Mouse (Mus musculus) gastrocnemius, postnatal 36 days (tissue): Measurements from ENCODE around the gene Tor1b. TPM values are rescaled to one million over a fixed set of nuclear protein-coding genes. Genes with fewer than 3 reads are reported as not detected.
"Not testable (repeated sequence)": the region's sequence is repeated elsewhere in the genome, so short reads cannot be mapped to it uniquely, and the experiment has no call there.

Experiments used
- DNase-seq, 2 experiments: peaks; one replicate each; pipeline ENCODE4 v3.0.0; 2022
- intact Hi-C: fragments of 180-260 bp; cut with DNase I; formaldehyde crosslinking; loops from one replicate; pipeline ENCODE4 v1.15.1; 2025
- total RNA-seq, 2 experiments: library from RNA; stranded (reverse); gene quantifications; 2 replicates each; pipeline ENCODE4 v1.2.3; 2021

Tor1b gene
- total RNA-seq, 2 experiments from 2014 or later: 19.0 to 22.7 TPM

DNA sequence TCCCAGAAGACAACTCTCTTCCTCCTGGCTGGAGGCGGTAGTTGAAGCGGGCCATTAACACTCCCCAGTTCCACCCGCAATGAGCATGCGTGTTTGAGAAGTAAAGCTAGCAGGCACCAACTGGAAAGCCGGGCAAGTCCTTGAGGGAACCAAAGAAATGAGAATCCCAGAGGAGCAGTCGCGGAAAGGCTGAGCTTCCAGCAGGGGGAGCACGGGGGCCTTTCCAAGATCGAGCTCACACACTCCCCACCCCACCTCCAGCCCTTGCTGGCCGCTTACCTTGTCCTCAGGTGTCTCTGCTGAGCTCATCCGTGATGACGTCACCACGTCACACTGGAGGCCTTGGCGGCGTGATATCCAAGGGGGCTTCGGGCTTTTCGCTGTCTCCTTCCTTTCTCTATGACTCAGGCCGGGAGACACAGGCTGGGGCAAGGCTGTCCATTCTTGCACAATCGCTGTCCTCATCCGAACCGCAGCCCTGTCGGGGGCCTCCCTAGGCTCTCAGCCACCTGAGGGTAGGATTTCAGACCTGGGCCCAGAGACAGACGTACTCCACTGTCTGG lies 23.2 kb upstream of the Tor1b start, which contains the start of gene Ptges:
Gene Ptges, minus strand, starts transcription at position 381 of the 563 bp plus-strand sequence.
- intact Hi-C loops: loop anchor here (2.0 to 5.0 kb wide), 3 partner anchors 39 to 492 kb away; no protein-coding TSS in a partner anchor
- peak; percentile 57 to 74 for DNase-seq

DNA sequence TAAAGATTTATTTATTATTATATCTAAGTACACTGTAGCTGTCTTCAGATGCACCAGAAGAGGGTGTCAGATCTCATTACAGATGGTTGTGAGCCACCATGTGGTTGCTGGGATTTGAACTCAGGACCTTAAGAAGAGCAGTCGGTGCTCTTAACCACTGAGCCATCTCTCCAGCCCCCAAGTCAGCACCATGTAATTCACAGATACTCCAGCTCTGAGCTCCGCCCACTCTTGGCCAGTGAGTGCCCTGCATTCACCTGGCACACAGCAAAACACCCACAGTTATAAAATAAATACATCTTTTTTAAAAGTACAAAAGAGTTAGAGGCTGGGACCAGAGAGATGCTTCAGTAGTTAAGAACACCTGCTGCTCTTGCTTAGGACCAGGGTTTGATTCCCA lies 21.9 kb upstream of the Tor1b start:
- not testable (repeated sequence) for DNase-seq
- intact Hi-C loops: loop anchor here (5.0 kb wide), 2 partner anchors 104 to 494 kb away; no protein-coding TSS in a partner anchor

DNA sequence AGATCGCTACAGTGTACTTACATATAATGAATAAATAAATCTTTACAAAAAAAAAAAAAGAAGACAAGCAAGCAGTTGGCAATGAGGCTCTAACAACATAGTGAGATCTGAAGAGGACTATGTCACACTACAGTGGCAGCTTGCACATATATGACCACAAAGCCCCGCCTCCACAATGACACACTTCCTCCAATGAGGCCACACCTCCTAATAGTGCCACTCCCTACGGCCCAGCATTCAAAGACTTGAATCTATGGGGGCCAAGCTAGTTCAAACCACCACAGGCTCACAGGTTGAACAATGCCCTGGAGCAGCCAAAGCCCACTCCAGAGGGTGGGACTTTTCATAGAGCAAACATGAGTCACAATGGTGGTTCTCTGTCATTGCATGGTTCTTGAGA lies 20.8 kb upstream of the Tor1b start:
- no peak for DNase-seq
- intact Hi-C loops: loop anchor here (5.0 kb wide), 2 partner anchors 105 to 495 kb away; no protein-coding TSS in a partner anchor

DNA sequence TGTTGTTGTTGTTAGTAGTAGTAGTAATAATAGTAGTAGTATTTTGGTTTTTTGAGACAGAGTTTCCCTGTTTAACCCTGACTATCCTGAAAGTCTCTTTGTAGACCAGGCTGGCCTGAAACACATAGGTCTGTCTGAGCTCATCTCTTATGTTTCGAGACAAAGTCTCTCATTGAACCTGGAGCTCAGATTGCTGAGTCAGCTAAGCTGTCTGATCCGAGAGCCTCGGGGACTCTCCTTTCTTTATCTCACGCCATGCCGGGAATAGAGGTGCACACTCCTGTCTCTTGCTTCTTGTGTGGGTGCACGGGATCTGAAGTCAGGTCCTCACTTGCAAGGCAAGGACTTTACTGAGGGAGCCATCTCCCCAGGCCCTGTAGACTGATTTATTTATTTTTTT lies 19.7 kb upstream of the Tor1b start:
- DNase-seq: no peak
- intact Hi-C loops: loop anchor here (5.0 kb wide), 2 partner anchors 106 to 496 kb away; no protein-coding TSS in a partner anchor

DNA sequence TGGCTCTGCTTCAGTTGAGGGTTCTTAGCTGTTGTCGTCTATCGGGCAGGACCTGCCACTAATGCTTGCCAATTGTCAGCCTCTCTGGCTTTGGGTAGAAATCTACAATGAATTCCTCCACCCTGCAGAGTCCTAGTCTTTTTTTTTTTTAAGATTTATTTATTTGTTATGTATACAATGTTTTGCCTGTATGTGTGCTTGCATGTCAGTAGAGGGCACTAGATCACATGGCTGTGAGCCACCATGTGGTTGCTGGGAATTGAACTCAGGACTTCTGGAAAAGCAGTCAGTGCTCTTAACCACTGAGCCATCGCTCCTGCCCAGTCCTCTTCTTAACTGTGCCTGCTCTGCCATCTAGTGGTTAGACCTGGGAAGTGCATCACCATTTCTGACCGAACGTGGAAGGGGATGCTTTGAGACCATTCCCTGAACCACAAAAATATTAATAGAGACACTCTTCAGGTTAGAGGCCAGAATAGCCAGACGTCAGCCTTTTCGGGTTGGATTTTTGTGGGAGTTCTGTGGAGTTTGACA lies 18.8 kb upstream of the Tor1b start:
- peak; percentile 48 to 57 for DNase-seq
- intact Hi-C loops: loop anchor here (5.0 kb wide), 2 partner anchors 107 to 497 kb away; no protein-coding TSS in a partner anchor

DNA sequence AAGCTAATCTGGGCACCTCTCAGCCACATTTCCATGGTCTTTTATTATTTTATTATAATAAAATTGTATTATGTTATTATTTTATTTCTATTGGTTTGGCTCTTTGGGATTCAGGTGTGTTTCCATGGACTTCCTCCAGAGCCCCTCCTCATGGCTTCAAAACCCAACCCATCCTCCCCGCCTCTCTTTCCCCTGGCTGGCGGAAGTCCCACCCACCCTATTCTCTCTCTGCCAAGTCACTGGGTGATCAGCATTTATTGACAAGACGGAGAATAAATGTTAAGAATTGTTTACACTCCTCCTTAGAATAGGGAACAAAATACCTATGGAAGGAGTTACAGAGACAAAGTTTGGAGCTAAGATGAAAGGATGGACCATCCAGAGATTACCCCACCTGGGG lies 16.0 kb upstream of the Tor1b start:
- intact Hi-C loops: no loop called here
- DNase-seq: no peak

DNA sequence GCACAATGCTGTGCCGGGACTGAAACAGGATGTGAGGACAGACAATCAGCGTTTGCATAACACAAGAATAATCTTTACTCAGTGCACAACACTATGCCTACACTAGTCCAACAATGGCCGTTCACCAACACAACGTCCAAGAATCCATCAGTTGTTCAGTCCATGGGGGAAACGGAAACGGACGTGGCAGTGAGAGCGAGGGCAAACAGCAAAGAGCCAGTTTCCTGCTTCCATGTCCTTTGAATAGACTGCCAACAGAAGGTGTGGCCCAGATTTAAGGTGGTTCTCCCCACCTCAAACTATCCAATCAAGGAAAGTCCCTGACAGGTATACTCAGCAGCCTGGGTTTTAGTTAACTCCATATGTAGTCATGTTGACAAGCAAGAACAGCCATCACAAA lies 15.0 kb upstream of the Tor1b start:
- intact Hi-C loops: no loop called here
- DNase-seq: no peak

DNA sequence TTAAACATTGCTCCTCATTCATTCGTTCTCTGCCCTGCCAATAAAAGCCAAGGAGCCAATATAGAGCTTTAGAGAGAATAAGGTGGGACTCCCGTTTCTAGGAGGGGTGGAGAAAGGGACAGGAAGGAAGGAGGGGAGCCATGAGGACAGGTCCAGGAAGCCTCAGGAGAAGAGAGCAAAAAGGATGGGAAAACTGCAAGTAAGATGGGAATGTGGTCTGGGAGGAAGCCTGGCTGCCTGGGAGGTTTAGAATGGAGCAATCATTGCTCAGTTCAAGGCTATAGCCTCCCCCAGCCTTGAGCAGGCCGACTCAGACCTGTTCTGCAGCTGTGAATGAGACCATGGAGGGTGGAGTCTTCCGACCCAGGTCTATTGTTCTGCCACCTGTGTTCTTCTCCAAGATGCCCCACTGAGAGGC lies 14.2 kb upstream of the Tor1b start:
- intact Hi-C loops: no loop called here
- no peak for DNase-seq

DNA sequence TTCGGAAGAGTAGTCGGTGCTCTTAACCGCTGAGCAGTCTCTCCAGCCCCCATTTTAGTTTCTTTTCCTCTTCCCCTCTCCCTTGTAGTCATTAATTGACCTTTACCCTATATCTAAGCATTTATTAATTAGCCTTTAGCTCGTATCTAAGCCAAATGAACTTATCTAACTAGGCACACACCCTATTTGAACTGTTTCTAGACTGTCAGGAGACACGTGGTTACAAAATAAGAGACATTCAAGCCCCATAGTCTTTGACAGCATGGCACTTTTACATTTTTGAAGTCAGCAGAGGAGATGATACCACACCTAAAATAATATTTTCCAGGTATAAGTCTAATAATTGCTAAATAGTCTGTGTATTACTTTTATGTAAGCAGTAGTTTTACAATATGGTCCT lies 11.2 kb upstream of the Tor1b start:
- DNase-seq: no peak
- intact Hi-C loops: no loop called here

DNA sequence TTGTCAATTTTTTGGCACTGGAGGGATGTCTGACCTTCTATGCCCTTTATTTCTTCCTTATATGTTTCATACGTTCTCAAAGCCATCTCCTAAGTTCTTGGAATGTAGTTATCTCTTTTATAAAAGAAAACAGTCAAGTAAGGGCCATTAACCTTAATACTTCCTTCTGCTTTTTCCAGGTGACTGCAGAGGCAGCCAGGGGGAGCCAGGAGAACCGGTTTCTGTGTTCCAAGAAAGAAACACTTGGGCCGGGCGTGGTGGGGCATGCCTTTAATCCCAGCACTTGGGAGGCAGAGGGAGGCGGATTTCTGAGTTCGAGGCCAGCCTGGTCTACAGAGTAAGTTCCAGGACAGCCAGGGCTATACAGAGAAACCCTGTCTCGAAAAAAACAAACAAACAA lies 10.6 kb upstream of the Tor1b start:
- DNase-seq, intact Hi-C loops: not testable (repeated sequence)

DNA sequence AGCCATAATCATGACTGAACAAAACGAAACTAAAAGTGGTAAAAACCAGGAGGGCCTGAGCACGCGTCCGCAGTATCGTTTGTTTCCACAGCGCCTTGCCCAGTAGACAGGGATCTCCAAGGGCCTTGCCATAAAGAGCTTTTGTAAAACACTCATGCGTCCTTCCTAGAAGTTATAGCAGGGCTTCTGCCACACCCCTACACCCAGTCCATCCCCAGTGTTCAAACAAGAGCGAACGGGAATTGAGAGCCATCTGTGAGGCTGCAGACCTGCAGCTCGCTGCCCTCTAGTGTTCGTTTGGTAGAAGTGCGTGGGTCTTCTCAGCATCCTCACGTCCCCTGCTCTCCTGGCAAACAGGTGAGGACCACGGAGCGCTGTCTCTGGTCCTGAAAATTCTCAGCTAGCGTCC lies 10.2 kb upstream of the Tor1b start:
- DNase-seq: peak; percentile 31 to 41
- intact Hi-C loops: no loop called here

DNA sequence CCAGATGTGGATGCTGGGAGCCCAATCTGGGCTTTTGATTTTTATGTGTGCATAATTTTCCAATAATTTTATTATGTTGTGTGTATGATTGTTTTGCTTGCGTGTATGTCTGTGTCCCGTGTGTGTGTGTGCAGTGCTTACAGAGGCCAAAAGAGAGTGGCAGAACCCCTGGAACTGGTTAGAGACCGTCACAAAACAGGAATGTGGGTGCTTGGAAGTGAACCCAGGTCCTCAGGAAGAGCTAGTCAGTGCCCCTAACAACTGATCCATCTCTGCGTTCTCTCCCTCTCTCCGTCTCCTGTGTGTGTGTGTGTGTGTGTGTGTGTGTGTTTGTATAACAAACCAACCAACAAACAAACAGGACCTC lies 319 bp upstream of the Tor1b start:
- intact Hi-C loops: no loop called here
- DNase-seq: no peak

DNA sequence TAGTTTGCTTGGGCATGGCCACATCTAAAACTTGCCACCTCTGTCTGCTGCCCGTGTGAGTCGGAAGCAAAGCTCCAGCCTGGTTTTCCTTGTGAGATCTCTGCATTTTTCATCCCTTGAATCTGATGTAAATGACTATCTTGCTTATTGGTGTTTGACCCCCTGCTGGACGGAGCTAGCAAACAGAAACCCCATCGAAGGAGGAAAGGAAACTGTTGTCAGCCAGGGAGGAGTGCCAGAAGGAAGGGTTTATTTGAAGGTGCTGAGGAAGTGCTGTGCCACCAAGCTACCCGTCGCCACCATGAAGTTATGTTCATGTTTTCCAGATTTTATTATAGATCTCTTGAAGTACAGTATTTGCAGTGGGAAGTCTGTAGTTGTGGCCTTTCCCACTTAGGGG lies 2.0 kb downstream of the Tor1b start:
- intact Hi-C loops: no loop called here
- DNase-seq: no peak

DNA sequence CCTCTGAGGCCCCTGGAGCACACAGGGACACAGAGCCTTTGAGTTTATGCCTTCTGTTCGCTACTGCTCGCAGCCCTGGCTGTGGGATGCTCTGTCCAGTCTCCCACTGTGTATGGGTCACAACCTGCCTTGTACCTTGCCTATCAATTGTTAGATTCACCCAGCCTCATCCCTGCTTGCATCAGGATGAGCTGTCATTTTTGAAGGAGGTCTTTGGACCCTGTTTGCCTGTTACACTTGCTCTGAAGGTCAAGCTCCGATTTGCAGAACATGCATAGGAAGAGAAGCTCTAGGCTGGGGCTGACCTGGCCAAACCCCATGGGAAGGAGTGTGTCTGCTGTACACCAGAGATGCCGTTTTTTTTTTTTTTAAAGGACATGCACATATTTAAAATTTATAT lies 4.8 kb downstream of the Tor1b start:
- intact Hi-C loops: no loop called here
- no peak for DNase-seq

DNA sequence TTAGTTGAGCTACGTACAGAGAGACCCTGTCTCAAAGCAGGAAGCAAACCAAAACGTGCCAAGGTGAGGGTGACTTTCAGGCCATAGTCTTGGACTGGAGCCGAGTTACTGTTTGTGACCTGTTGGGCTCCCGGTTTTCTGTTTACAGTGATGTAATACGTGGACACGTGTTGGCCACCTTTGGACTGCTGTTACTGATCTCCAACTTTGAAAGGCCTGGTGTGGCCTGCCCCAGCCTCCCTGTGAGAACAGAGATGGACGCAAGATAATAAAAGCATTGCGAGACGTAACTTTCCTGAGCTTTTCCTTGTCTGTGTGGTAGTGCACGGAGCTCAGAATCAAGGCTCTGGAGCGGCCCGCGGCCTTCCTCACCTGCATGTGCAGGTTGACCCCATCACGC lies 6.0 kb downstream of the Tor1b start:
- DNase-seq: no peak
- intact Hi-C loops: no loop called here

DNA sequence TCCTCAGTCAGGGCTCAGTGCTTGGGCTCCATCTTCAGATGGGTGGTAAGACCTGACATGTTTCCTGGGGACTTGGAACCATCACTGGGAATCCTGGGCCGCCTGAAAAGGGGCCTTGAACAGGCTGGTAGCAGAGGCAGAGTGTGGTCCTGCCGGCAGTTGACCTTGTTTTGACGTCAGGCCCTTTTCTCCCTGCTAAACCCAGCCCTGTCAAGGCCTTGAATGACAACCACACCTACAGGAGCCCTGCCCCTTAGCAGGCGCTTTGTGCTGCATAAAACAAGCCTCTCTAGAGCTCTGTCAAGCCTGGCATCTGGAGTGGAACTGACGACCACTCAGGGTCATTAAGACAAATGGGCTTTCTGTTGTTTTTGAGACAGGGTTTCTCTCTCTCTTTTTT lies 7.1 kb downstream of the Tor1b start:
- DNase-seq: no peak
- intact Hi-C loops: no loop called here

DNA sequence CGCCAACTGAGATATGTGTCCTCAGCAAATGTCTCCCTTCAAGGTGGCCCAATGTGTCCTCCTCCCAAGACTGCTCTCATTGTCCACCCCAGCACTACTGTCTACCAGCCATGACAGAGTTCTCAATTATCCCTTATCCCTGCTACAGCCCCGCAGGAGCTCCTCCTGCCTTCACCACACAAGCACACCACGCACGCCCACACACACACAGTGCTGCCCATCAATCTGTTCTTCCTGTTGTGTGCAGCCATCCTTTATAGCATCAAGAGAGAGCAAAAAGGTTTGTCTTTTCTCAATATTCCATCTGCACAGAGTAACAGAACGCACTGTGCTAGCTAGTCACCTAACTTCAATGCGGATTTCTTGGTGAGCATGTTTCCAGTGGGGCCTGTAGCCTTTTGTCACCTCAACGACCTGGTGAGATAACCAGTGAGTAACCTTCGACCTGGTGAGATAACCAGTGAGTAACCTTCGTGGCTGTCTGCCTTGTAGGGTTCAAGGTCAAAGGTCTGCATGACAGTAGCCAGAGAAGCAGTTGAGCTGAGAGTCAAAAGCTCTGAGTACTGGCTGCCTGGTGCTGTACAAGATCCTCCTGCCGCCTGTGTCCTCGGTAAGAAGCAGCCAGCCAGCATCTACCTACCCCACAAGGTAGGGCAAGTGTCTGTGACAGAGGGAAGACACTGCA lies 10.0 kb downstream of the Tor1b start:
- intact Hi-C loops: no loop called here
- no peak for DNase-seq

DNA sequence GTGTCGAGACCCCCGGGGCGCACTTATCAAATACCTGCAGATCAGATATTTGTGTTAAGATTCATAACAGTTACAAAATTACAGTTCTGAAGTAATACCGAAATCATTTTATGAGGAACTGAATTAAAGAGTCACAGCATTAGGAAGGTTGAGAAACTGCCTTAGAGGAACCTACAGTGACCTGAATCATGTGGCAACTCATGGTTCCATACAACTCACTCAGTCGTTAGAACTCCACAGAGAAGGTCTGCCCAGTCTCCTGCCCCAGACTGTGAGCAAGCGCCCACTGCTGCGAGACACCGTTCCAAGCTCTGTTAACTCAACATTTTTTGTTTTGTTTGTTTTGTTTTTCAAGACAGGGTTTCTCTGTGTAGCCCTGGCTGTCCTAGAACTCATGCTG lies 12.9 kb downstream of the Tor1b start:
- no peak for DNase-seq
- intact Hi-C loops: no loop called here

DNA sequence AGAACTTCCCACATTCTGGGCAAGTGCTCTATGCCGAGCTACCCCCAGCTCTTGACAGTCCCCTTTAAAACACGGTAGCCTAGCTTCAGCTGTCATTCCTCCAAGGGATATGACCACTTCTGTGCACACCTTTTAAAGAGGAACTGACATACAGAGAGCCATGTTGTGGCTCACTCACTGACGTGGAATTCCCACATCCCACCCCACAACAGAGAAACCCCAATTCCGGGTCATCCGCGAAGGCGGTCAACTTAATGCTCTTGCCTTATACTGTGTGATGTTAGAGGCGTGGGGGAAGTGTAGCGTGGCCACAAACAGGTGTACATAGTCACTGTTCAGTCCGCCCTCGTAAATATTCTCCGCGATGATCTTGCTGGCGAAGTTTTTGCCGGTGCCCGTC lies 14.1 kb downstream of the Tor1b start:
- intact Hi-C loops: no loop called here
- DNase-seq: no peak

DNA sequence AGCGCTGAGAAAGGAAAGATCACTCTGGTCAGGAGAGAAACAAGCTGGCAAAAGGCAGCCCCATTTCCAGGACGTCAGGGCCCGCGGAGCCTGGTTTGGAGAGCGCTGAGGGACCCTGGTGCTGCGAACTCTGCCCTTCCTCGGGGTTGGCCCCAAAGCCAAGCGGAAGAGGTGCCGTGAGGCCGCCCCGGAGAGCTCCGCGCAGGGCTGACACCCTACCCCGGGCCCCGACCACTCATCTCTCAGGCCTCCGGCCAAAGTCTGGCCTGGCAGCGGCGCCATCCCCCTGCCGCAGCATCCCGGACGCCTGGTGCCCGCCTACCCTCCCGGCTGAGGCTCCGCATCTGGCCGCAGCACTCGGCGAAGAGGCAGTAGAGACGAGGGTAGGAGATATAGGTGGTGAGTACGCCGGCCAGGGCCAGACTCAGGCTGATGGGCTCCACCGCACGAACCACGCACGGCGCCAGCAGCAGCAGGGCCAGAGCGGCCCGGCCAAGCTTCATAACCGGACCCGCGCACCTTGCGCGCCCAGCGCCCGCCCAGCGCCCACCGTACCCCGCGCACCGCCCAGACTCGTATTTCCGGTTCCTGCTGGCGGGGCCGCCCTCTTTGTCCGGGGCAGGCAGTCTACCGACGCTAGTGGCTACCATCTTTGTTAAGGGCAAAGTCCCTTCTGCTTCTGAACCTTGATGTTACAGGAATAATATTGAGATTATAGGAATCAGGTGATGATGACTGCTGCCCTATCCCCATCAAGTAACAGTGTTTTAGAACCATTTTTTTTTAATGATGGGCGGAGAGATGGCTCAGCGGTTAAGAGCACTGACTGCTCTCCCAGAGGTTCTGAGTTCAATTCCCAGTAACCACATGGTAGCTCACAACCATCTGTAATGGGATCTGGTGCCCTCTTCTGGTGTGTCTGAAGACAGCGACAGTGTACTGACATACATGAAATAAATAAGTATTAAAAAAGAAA lies 14.9 kb downstream of the Tor1b start, which contains the start of gene Tor1a:
Gene Tor1a, minus strand, starts transcription at position 582 of the 976 bp plus-strand sequence.
- intact Hi-C loops: no loop called here
- peak; percentile 78 to 84 for DNase-seq
